Mouse (Mus musculus): Measurements from ENCODE around the gene Fbxl16.

DNA sequence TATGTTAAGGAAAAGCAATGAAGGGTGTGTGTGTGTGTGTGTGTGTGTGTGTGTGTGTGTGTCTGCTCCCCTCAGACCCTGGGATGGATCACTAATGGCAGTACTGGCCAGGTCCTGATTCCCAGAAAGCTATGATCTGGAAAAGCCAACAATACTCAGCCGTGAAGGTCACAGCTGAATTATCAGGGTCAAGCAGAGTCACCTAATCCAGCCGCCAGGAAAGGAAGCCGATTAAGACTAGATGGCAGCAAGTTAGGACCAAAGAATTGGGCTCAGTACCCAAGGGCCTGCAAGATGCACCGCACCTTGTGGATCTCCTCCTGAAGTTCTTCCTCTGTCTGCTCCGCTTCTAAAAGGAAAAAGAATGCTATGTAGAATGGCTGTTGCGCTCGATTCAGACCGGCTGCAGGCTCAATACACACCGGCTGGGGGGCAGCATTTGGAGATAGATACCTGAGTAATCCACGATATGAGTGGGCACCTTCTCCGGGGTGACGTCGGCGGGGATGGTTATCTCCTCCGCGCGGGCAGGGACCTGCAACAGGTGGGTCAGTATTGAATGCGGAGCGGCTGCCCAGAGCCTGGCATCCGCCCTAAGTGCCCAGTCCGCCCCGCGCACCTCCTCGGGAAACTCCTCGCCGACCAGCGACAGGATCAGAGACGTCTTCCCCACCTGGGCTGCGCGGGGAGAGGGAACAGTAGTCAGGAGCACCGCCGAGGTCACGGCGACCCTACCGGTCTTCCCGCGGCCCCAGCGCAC is 34.9 kb downstream of the Fbxl16 start:
- no peak for TF ChIP-seq POLR2A (IDR thresholded peaks at IDR 0.05; ENCODE audit: low read depth, low read length)
- no peak for TF ChIP-seq CTCF (IDR thresholded peaks at IDR 0.05; ENCODE audit: extremely low read depth, insufficient read depth, insufficient read length, insufficient replicate concordance)
